In genomic region chr5:26165036-26165790, GRCm38 (mm10) we compare ENCODE assay signal across 14 mouse cellular contexts. TPM values are rescaled to one million over a fixed set of nuclear protein-coding genes. Genes with fewer than 3 reads are reported as not detected.
A peak's percentile ranks its signal among the peaks of the same experiment; 100 is the strongest.
DNase-seq lines count a peak whose midpoint lies in the region; ATAC-seq and TF ChIP-seq lines count a peak whose summit lies in the region.
"Had no signal": no experiment of that assay in that cellular context is flagged by ENCODE, and none has a peak within 500 bp of the region (broad histone marks: within the 10 kb centered on the region; RNA-seq: fewer than 3 reads in every experiment).

No protein-coding gene starts in this region.

- TF ChIP-seq CTCF in stomach, postnatal 0 days (IDR thresholded peaks at IDR 0.05; ENCODE audit: low read depth) = no peak
- no peak for TF ChIP-seq CTCF in heart, postnatal 0 days (IDR thresholded peaks at IDR 0.05; ENCODE audit: low read depth)

- no peaks in the 10 kb centered on the region for H3K36me3 ChIP-seq in stomach, embryonic 14.5 days (ENCODE audit: control insufficient read depth, insufficient read depth, low read length)
- no peaks in the 10 kb centered on the region for H3K36me3 ChIP-seq in stomach, postnatal 0 days (ENCODE audit: control insufficient read depth, insufficient read depth, low read length)
- H3K36me3 ChIP-seq in heart, postnatal 0 days (replicated peaks; ENCODE audit: control insufficient read depth, insufficient read depth, low read length) = no peaks in the 10 kb centered on the region
- H3K36me3 ChIP-seq: embryonic facial prominence, embryonic 15.5 days; lung, embryonic 15.5 days; stomach, embryonic 15.5 days had no signal

- H3K9me3 ChIP-seq in stomach, embryonic 14.5 days (ENCODE audit: control insufficient read depth, low read depth, low read length) = no peaks in the 10 kb centered on the region
- H3K9me3 ChIP-seq in stomach, postnatal 0 days (ENCODE audit: control insufficient read depth, low read length) = no peaks in the 10 kb centered on the region
- no peaks in the 10 kb centered on the region for H3K9me3 ChIP-seq in heart, postnatal 0 days (replicated peaks; ENCODE audit: control insufficient read depth, low read length)
- H3K9me3 ChIP-seq: embryonic facial prominence, embryonic 15.5 days; lung, embryonic 15.5 days; stomach, embryonic 15.5 days had no signal

- WGBS in stomach, embryonic 14.5 days = 75% methylated on average over 8 of the region's 8 CpGs
- 66% methylated on average over 8 of the region's 8 CpGs for WGBS in stomach, postnatal 0 days
- WGBS in heart, postnatal 0 days = 43% methylated on average over 8 of the region's 8 CpGs

- no peak for TF ChIP-seq EP300 in stomach, postnatal 0 days (optimal IDR thresholded peaks at IDR 0.05)
- TF ChIP-seq EP300 in heart, postnatal 0 days (IDR thresholded peaks at IDR 0.05; ENCODE audit: low read depth) = no peak

- no peak overlapping the region for H3K4me3 ChIP-seq in stomach, embryonic 14.5 days (ENCODE audit: low read depth, low read length)
- no peak overlapping the region for H3K4me3 ChIP-seq in stomach, postnatal 0 days (ENCODE audit: low read depth, low read length)
- no peak overlapping the region for H3K4me3 ChIP-seq in heart, postnatal 0 days (ENCODE audit: low read depth, low read length)
- H3K4me3 ChIP-seq: embryonic facial prominence, embryonic 15.5 days; lung, embryonic 15.5 days; stomach, embryonic 15.5 days had no signal

- no peak overlapping the region for H3K4me2 ChIP-seq in stomach, embryonic 14.5 days (replicated peaks; ENCODE audit: low read depth, low read length)
- H3K4me2 ChIP-seq in stomach, postnatal 0 days (replicated peaks; ENCODE audit: low read depth) = no peak overlapping the region
- no peak overlapping the region for H3K4me2 ChIP-seq in heart, postnatal 0 days (ENCODE audit: low read depth, low read length)
- H3K4me2 ChIP-seq: embryonic facial prominence, embryonic 15.5 days; lung, embryonic 15.5 days; stomach, embryonic 15.5 days had no signal

- no peak overlapping the region for H3K27ac ChIP-seq in stomach, embryonic 14.5 days (ENCODE audit: low read length)
- H3K27ac ChIP-seq in stomach, postnatal 0 days (replicated peaks) = no peak overlapping the region
- no peak overlapping the region for H3K27ac ChIP-seq in heart, postnatal 0 days (ENCODE audit: low read depth)
- H3K27ac ChIP-seq: embryonic facial prominence, embryonic 15.5 days; lung, embryonic 15.5 days; stomach, embryonic 15.5 days had no signal

- no peaks in the 10 kb centered on the region for H3K4me1 ChIP-seq in stomach, embryonic 14.5 days (ENCODE audit: control insufficient read depth, insufficient read depth, low read length)
- H3K4me1 ChIP-seq in stomach, postnatal 0 days (replicated peaks; ENCODE audit: control insufficient read depth, insufficient read depth) = no peaks in the 10 kb centered on the region
- no peaks in the 10 kb centered on the region for H3K4me1 ChIP-seq in heart, postnatal 0 days (ENCODE audit: control insufficient read depth, insufficient read depth)
- H3K4me1 ChIP-seq: embryonic facial prominence, embryonic 15.5 days; lung, embryonic 15.5 days; stomach, embryonic 15.5 days had no signal

- no peaks in the 10 kb centered on the region for H3K27me3 ChIP-seq in stomach, embryonic 14.5 days (ENCODE audit: control insufficient read depth, insufficient read depth, low read length)
- H3K27me3 ChIP-seq in stomach, postnatal 0 days (ENCODE audit: control insufficient read depth, insufficient read depth, low read length) = no peaks in the 10 kb centered on the region
- no peaks in the 10 kb centered on the region for H3K27me3 ChIP-seq in heart, postnatal 0 days (ENCODE audit: control insufficient read depth, insufficient read depth, low read length)
- H3K27me3 ChIP-seq: embryonic facial prominence, embryonic 15.5 days; lung, embryonic 15.5 days; stomach, embryonic 15.5 days had no signal

- peak; percentile 28; the same call in 1 of the 2 replicates for ATAC-seq in stomach, embryonic 14.5 days (ENCODE audit: insufficient number of reproducible peaks, insufficient read depth, low FRiP score, low read depth)
- ATAC-seq in stomach, postnatal 0 days (ENCODE audit: low FRiP score, low TSS enrichment) = no peak
- peak; percentile 44; the same call in 1 of the 2 replicates for ATAC-seq in heart, postnatal 0 days (ENCODE audit: insufficient read depth, low read depth)

- H3K9ac ChIP-seq in stomach, embryonic 14.5 days (replicated peaks; ENCODE audit: low read depth, low read length) = no peak overlapping the region
- no peak overlapping the region for H3K9ac ChIP-seq in stomach, postnatal 0 days (ENCODE audit: low read length)
- no peak overlapping the region for H3K9ac ChIP-seq in heart, postnatal 0 days (replicated peaks; ENCODE audit: low read depth, low read length)
- H3K9ac ChIP-seq: embryonic facial prominence, embryonic 15.5 days; lung, embryonic 15.5 days; stomach, embryonic 15.5 days had no signal

- DNase-seq in stomach, postnatal 0 days (ENCODE audit: low spot score) = no peak
- peak; percentile 13 for DNase-seq in fibroblast of lung, adult 2 months (ENCODE audit: low read depth)
- peak; percentile 13 for DNase-seq in heart, postnatal 0 days (ENCODE audit: low spot score)
- DNase-seq in embryo, embryonic 10.5 days (ENCODE audit: low spot score) = no peak
- DNase-seq in spleen, postnatal 36 days (ENCODE audit: low spot score in 2 of 2) = no peak
- no peak for DNase-seq in right cerebral cortex, adult 2 months (ENCODE audit: low spot score in 2 of 2)
- DNase-seq: cerebellum, adult 9-10 months; kidney, postnatal 36 days had no signal

RNA-seq across cellular contexts. Expression of gene Gm10220, which starts 44.0 kb away (rescaled TPM):
- 0.14 and 0.22 TPM in 2 replicates for polyA plus RNA-seq in stomach, embryonic 14.5 days (2014; fragmentation: Nextera tagmentation; extraction: Ambion mirVana)
- polyA plus RNA-seq in stomach, postnatal 0 days (2015; fragmentation: Nextera tagmentation; extraction: Ambion mirVana) = 0.02 and 0.06 TPM in 2 replicates
- total RNA-seq in heart, postnatal 0 days (2014; rRNA removed; ENCODE audit: low replicate concordance) = not detected in 2 replicates
- not detected in 2 replicates for polyA plus RNA-seq in heart, postnatal 0 days (2015; fragmentation: Nextera tagmentation; extraction: Ambion mirVana)
- total RNA-seq: gastrocnemius, adult 8-10 months had no signal
- polyA plus RNA-seq: limb, embryonic 11.5 days; lung, embryonic 15.5 days; stomach, embryonic 15.5 days had no signal

Comparison
In these comparisons a context has a peak if more than half of its experiments do, and no peak if none do; other contexts are left out.
1. DNase-seq: peak in fibroblast of lung, adult 2 months (single experiment) and heart, postnatal 0 days (single experiment); none in stomach, postnatal 0 days (single experiment), embryo, embryonic 10.5 days (single experiment), spleen, postnatal 36 days (0 of 2) and right cerebral cortex, adult 2 months (0 of 2).